Comparison of ENCODE assay signal across 8 mouse cellular contexts in genomic region chr2:118372561-118372900, GRCm38 (mm10). TPM values are rescaled to one million over a fixed set of nuclear protein-coding genes. Genes with fewer than 3 reads are reported as not detected.
A peak's percentile ranks its signal among the peaks of the same experiment; 100 is the strongest.
DNase-seq lines count a peak whose midpoint lies in the region; ATAC-seq and TF ChIP-seq lines count a peak whose summit lies in the region.

No protein-coding gene starts in this region.

- H3K9me3 ChIP-seq in hindbrain, embryonic 12.5 days (replicated peaks), result no peaks in the 10 kb centered on the region
- H3K9me3 ChIP-seq in midbrain, embryonic 13.5 days, result no peaks in the 10 kb centered on the region

- ATAC-seq in hindbrain, embryonic 12.5 days (ENCODE audit: low FRiP score), result no peak
- no peak for ATAC-seq in midbrain, embryonic 13.5 days

- peak overlapping the region; percentile 46 for H3K4me3 ChIP-seq in kidney, adult 2 months (ENCODE audit: insufficient read depth, low read depth, low read length)
- peak overlapping the region; percentile 51 for H3K4me3 ChIP-seq in hindbrain, embryonic 12.5 days
- H3K4me3 ChIP-seq in midbrain, embryonic 13.5 days (replicated peaks), result peak overlapping the region; percentile 54

- no peaks in the 10 kb centered on the region for H3K4me1 ChIP-seq in kidney, adult 2 months (ENCODE audit: control insufficient read depth, insufficient read depth, low read length)
- peaks cover 15% of the 10 kb centered on the region for H3K4me1 ChIP-seq in hindbrain, embryonic 12.5 days
- H3K4me1 ChIP-seq in midbrain, embryonic 13.5 days (replicated peaks), result peaks cover 18% of the 10 kb centered on the region

- no peak for TF ChIP-seq CTCF in kidney, adult 2 months (conservative IDR thresholded peaks at IDR 0.05; ENCODE audit: insufficient read depth, insufficient read length, low read depth, low read length)

- intact Hi-C loops in left cerebral cortex, postnatal 25 days (cut with DNase I), result loop anchor here (5.0 kb wide), 1 partner anchor 110 kb away; no protein-coding TSS in a partner anchor

- peaks cover 2% of the 10 kb centered on the region; the same call in 1 of the 2 replicates for H3K27me3 ChIP-seq in kidney, adult 2 months (replicated peaks; ENCODE audit: control insufficient read depth, insufficient read depth, low read length)
- H3K27me3 ChIP-seq in hindbrain, embryonic 12.5 days, result peaks cover 27% of the 10 kb centered on the region
- peaks cover 45% of the 10 kb centered on the region for H3K27me3 ChIP-seq in midbrain, embryonic 13.5 days

- no peaks in the 10 kb centered on the region for H3K36me3 ChIP-seq in kidney, adult 2 months (ENCODE audit: control insufficient read depth, insufficient read depth, low read length)
- H3K36me3 ChIP-seq in hindbrain, embryonic 12.5 days, result no peaks in the 10 kb centered on the region
- H3K36me3 ChIP-seq in midbrain, embryonic 13.5 days, result no peaks in the 10 kb centered on the region

- WGBS in kidney, adult 2 months, result 7% methylated on average over 11 of the region's 11 CpGs
- WGBS in hindbrain, embryonic 12.5 days, result 9% methylated on average over 11 of the region's 11 CpGs
- 9% methylated on average over 11 of the region's 11 CpGs for WGBS in midbrain, embryonic 13.5 days

- H3K27ac ChIP-seq in kidney, adult 2 months (ENCODE audit: insufficient read depth, low read depth, low read length), result no peak overlapping the region
- H3K27ac ChIP-seq in hindbrain, embryonic 12.5 days, result no peak overlapping the region
- no peak overlapping the region for H3K27ac ChIP-seq in midbrain, embryonic 13.5 days

- no peak for TF ChIP-seq POLR2A in kidney, adult 2 months (IDR thresholded peaks at IDR 0.05; ENCODE audit: low read depth, low read length)

- no peak for DNase-seq in kidney, adult 2 months
- no peak for DNase-seq in kidney, adult 18-20 months
- DNase-seq in brain, adult 2 months (ENCODE audit: low read depth, low spot score), result peak; percentile 62
- DNase-seq in spleen, postnatal 4 days (ENCODE audit: low spot score in 2 of 2), result no peak
- no peak for DNase-seq in left cerebral cortex, postnatal 25 days (ENCODE audit: low spot score in 2 of 2)
- DNase-seq in cerebellum, postnatal 4 days (ENCODE audit: low spot score in 2 of 2), result no peak

- peak overlapping the region; percentile 98 for H3K4me2 ChIP-seq in hindbrain, embryonic 12.5 days (replicated peaks)
- peak overlapping the region; percentile 86 for H3K4me2 ChIP-seq in midbrain, embryonic 13.5 days (replicated peaks)

- H3K9ac ChIP-seq in hindbrain, embryonic 12.5 days, result peak overlapping the region; percentile 66; the same call in 1 of the 2 replicates
- H3K9ac ChIP-seq in midbrain, embryonic 13.5 days (replicated peaks), result peak overlapping the region; percentile 56; the same call in 1 of the 2 replicates

RNA-seq across cellular contexts. Expression of gene Gpr176, which starts 0.7 kb away (rescaled TPM):
- 0.53 and 0.55 TPM in 2 replicates for polyA plus RNA-seq in kidney, adult 2 months (2012; rRNA removed)
- 1.2 and 1.5 TPM in 2 replicates for polyA plus RNA-seq in hindbrain, embryonic 12.5 days (2016; fragmentation: Nextera tagmentation; extraction: Ambion mirVana)
- 1.9 and 2.1 TPM in 2 replicates for polyA plus RNA-seq in midbrain, embryonic 13.5 days (2015; fragmentation: Nextera tagmentation; extraction: Ambion mirVana)
- 10 to 100 TPM in 1 of 2 experiments, 1 to 10 TPM in 1; 9.3 to 11.2 TPM for total RNA-seq in left cerebral cortex, postnatal 25 days (2021)

RNA-seq across cellular contexts. Expression of gene Eif2ak4, which starts 15.9 kb away (rescaled TPM):
- polyA plus RNA-seq in kidney, adult 2 months (2012; rRNA removed), result 8.3 and 9.2 TPM in 2 replicates
- polyA plus RNA-seq in hindbrain, embryonic 12.5 days (2016; fragmentation: Nextera tagmentation; extraction: Ambion mirVana), result 13.2 and 13.6 TPM in 2 replicates
- 7.5 and 7.6 TPM in 2 replicates for polyA plus RNA-seq in midbrain, embryonic 13.5 days (2015; fragmentation: Nextera tagmentation; extraction: Ambion mirVana)
- 10 to 100 TPM; 20.2 to 21.2 TPM for total RNA-seq in left cerebral cortex, postnatal 25 days (2021)
